Mouse (Mus musculus) heart, adult 18-20 months (tissue): ENCODE results near the gene Rasgrp1. TPM values are rescaled to one million over a fixed set of nuclear protein-coding genes. Genes with fewer than 3 reads are reported as not detected.
A peak's percentile ranks its signal among the peaks of the same experiment; 100 is the strongest.

Experiments
- DNase-seq, 2 experiments: peaks; one replicate each; pipeline ENCODE4 v3.0.0; 2021 to 2022; ENCODE audit warnings: mixed read lengths in 1 of 2
- total RNA-seq, 2 experiments: library from RNA; stranded (reverse); gene quantifications; 2 replicates each; pipeline ENCODE4 v1.2.3; 2021

The Rasgrp1 gene
- total RNA-seq, 2 experiments from 2014 or later: 0.22 to 1.7 TPM

- DNase-seq: peak; percentile 89 to 95
Measured at GRCm38 (mm10) chr2:117249255-117250000, 93.4 kb downstream of the Rasgrp1 start, which contains the start of gene Fam98b. Fam98b (plus strand) TSS chr2:117249739.

- DNase-seq: no peak
Measured at GRCm38 (mm10) chr2:117241953-117242352, 100.8 kb downstream of the Rasgrp1 start.

- DNase-seq: peak; percentile 74 to 89
Measured at GRCm38 (mm10) chr2:117231257-117231656, 111.5 kb downstream of the Rasgrp1 start.

GRCm38 (mm10) chr2:117230261-117230660 is 112.5 kb downstream of the Rasgrp1 start:
- no peak for DNase-seq

Other genes starting within 250 kb of the Rasgrp1 start
- gene Spred1, start 221.6 kb downstream of the Rasgrp1 start, total RNA-seq: 10 to 100 TPM; 13.6 to 14.4 TPM
- gene Fam98b, start 93.3 kb downstream of the Rasgrp1 start, total RNA-seq: 10 to 100 TPM; 21.3 to 23.4 TPM